Mouse (Mus musculus) cerebellum, adult 18-20 months (tissue): ENCODE results near the gene Chrd.
A peak's percentile ranks its signal among the peaks of the same experiment; 100 is the strongest.

Source experiments
- DNase-seq, 2 experiments: peaks; one replicate each; pipeline ENCODE4 v3.0.0; 2021

Chrd gene

GRCm38 (mm10) chr16:20712190-20712589, 20.7 kb upstream of the Chrd start:
- DNase-seq, result no peak

- no peak for DNase-seq
Measured at GRCm38 (mm10) chr16:20712889-20713288, 20.0 kb upstream of the Chrd start.

- DNase-seq, result no peak
Measured at GRCm38 (mm10) chr16:20714307-20715080, 18.4 kb upstream of the Chrd start.

- peak in 1 of 2 experiments; percentile 36 for DNase-seq
Measured at GRCm38 (mm10) chr16:20715161-20715560, 17.8 kb upstream of the Chrd start.

GRCm38 (mm10) chr16:20715566-20715965, 17.4 kb upstream of the Chrd start:
- no peak for DNase-seq

- DNase-seq, result peak; percentile 79 to 84
Measured at GRCm38 (mm10) chr16:20715976-20716840, 16.7 kb upstream of the Chrd start.

GRCm38 (mm10) chr16:20716841-20717180, 16.1 kb upstream of the Chrd start:
- DNase-seq, result no peak

- peak; percentile 97 for DNase-seq
Measured at GRCm38 (mm10) chr16:20717181-20717977, 15.5 kb upstream of the Chrd start, which contains the start of the genes Polr2h and Clcn2. TSS of gene Polr2h (plus strand) at chr16:20717665. TSS of gene Clcn2 (minus strand) at chr16:20717746.

- DNase-seq, result no peak
Measured at GRCm38 (mm10) chr16:20717978-20718670, 14.8 kb upstream of the Chrd start.

- no peak for DNase-seq
Measured at GRCm38 (mm10) chr16:20721808-20722207, 11.1 kb upstream of the Chrd start.

GRCm38 (mm10) chr16:20722736-20723135, 10.2 kb upstream of the Chrd start:
- DNase-seq, result no peak

GRCm38 (mm10) chr16:20723247-20723646, 9.7 kb upstream of the Chrd start:
- no peak for DNase-seq

- DNase-seq, result no peak
Measured at GRCm38 (mm10) chr16:20724338-20724748, 8.6 kb upstream of the Chrd start.

GRCm38 (mm10) chr16:20725321-20725720, 7.6 kb upstream of the Chrd start:
- DNase-seq, result no peak

GRCm38 (mm10) chr16:20725750-20726149, 7.2 kb upstream of the Chrd start:
- DNase-seq, result no peak

GRCm38 (mm10) chr16:20726384-20726783, 6.5 kb upstream of the Chrd start:
- DNase-seq, result no peak

- no peak for DNase-seq
Measured at GRCm38 (mm10) chr16:20730293-20730711, 2.6 kb upstream of the Chrd start.

- DNase-seq, result peak in 1 of 2 experiments; percentile 19
Measured at GRCm38 (mm10) chr16:20731688-20732087, 1.2 kb upstream of the Chrd start.

- DNase-seq, result peak; percentile 41 to 46
Measured at GRCm38 (mm10) chr16:20732251-20732924, 539 bp upstream of the Chrd start.

- DNase-seq, result peak; percentile 28 to 46
Measured at GRCm38 (mm10) chr16:20733731-20734730, 1.1 kb downstream of the Chrd start, which contains the start of gene Thpo. TSS of gene Thpo (minus strand) at chr16:20734511.
